12 mouse cellular contexts compared by ENCODE assay signal in genomic region chr7:98851220-98851619, GRCm38 (mm10). TPM values are rescaled to one million over a fixed set of nuclear protein-coding genes. Genes with fewer than 3 reads are reported as not detected.
DNase-seq lines count a peak whose midpoint lies in the region; ATAC-seq and TF ChIP-seq lines count a peak whose summit lies in the region.
"Had no signal": no experiment of that assay in that cellular context is flagged by ENCODE, and none has a peak within 500 bp of the region (broad histone marks: within the 10 kb centered on the region; RNA-seq: fewer than 3 reads in every experiment).

No protein-coding gene starts in this region.

- peak; percentile 64 for ATAC-seq in embryonic facial prominence, embryonic 14.5 days (ENCODE audit: low read depth)
- no peak for ATAC-seq in midbrain, embryonic 13.5 days

- H3K4me2 ChIP-seq in embryonic facial prominence, embryonic 14.5 days (ENCODE audit: low read depth, low read length): 0 out of 2 replicates have a peak overlapping the region, but pooled peaks have one; percentile 2
- H3K4me2 ChIP-seq in midbrain, embryonic 13.5 days (replicated peaks): no peak overlapping the region

- DNase-seq in kidney, postnatal 10 days: peak; percentile 62
- no peak for DNase-seq in kidney, adult 8-10 months
- peak; percentile 85 for DNase-seq in embryonic facial prominence, embryonic 14.5 days (ENCODE audit: low spot score)
- peak; percentile 35 to 64 for DNase-seq in heart, postnatal 14 days
- DNase-seq in lung, postnatal 25 days (ENCODE audit: low spot score): peak; percentile 33
- DNase-seq in cerebellum, adult 2 months: no peak
- DNase-seq in thymus, adult 2 months: no peak
- DNase-seq: adrenal gland, postnatal 36 days; gastrocnemius, postnatal 25 days had no signal

- no peak for TF ChIP-seq POLR2A in cerebellum, adult 2 months (IDR thresholded peaks at IDR 0.05; ENCODE audit: borderline replicate concordance, insufficient read depth, low read length)
- no peak for TF ChIP-seq POLR2A in thymus, adult 2 months (IDR thresholded peaks at IDR 0.05; ENCODE audit: control insufficient read depth, extremely low read depth, insufficient read depth, low read length, poor library complexity)

- intact Hi-C loops in heart, postnatal 14 days (cut with DNase I): no loop called here

- 30% methylated on average over 9 of the region's 9 CpGs for WGBS in embryonic facial prominence, embryonic 14.5 days
- 70% methylated on average over 9 of the region's 9 CpGs for WGBS in midbrain, embryonic 13.5 days
- WGBS in cerebellum, adult 2 months: 42% methylated on average over 9 of the region's 9 CpGs
- 81% methylated on average over 9 of the region's 9 CpGs for WGBS in thymus, adult 2 months

- no peaks in the 10 kb centered on the region for H3K9me3 ChIP-seq in embryonic facial prominence, embryonic 14.5 days (ENCODE audit: control insufficient read depth, low read length)
- H3K9me3 ChIP-seq in midbrain, embryonic 13.5 days: no peaks in the 10 kb centered on the region

- H3K27me3 ChIP-seq in embryonic facial prominence, embryonic 14.5 days (replicated peaks; ENCODE audit: control insufficient read depth, insufficient read depth, low read length): no peaks in the 10 kb centered on the region
- H3K27me3 ChIP-seq in midbrain, embryonic 13.5 days: no peaks in the 10 kb centered on the region
- no peaks in the 10 kb centered on the region for H3K27me3 ChIP-seq in cerebellum, adult 2 months (ENCODE audit: control insufficient read depth, insufficient read depth, low read length)
- H3K27me3 ChIP-seq in thymus, adult 2 months (ENCODE audit: control insufficient read depth, insufficient read depth, low read length): no peaks in the 10 kb centered on the region

- H3K4me1 ChIP-seq in embryonic facial prominence, embryonic 14.5 days (ENCODE audit: control insufficient read depth, insufficient read depth, low read length): peaks cover 12% of the 10 kb centered on the region
- H3K4me1 ChIP-seq in midbrain, embryonic 13.5 days (replicated peaks): peaks cover 12% of the 10 kb centered on the region; the same call in 1 of the 2 replicates
- no peaks in the 10 kb centered on the region for H3K4me1 ChIP-seq in cerebellum, adult 2 months (ENCODE audit: control insufficient read depth, insufficient read depth, low read length)
- H3K4me1 ChIP-seq in thymus, adult 2 months (replicated peaks; ENCODE audit: control insufficient read depth, insufficient read depth, low read length): 0 out of 2 replicates have a peak, but pooled peaks cover 5% of the 10 kb centered on the region

- no peak overlapping the region for H3K9ac ChIP-seq in embryonic facial prominence, embryonic 14.5 days (ENCODE audit: low read depth, low read length)
- no peak overlapping the region for H3K9ac ChIP-seq in midbrain, embryonic 13.5 days (replicated peaks)

- H3K4me3 ChIP-seq in embryonic facial prominence, embryonic 14.5 days (ENCODE audit: low read depth, low read length): no peak overlapping the region
- H3K4me3 ChIP-seq in midbrain, embryonic 13.5 days (replicated peaks): no peak overlapping the region
- H3K4me3 ChIP-seq in cerebellum, adult 2 months (replicated peaks; ENCODE audit: insufficient read depth, low read depth, low read length): no peak overlapping the region
- no peak overlapping the region for H3K4me3 ChIP-seq in thymus, adult 2 months (ENCODE audit: control insufficient read depth, insufficient read depth, low read length)

- H3K27ac ChIP-seq in embryonic facial prominence, embryonic 14.5 days (replicated peaks; ENCODE audit: low read depth, low read length): peak overlapping the region; percentile 61
- H3K27ac ChIP-seq in midbrain, embryonic 13.5 days: no peak overlapping the region
- no peak overlapping the region for H3K27ac ChIP-seq in cerebellum, adult 2 months (ENCODE audit: insufficient read depth, low read length)
- no peak overlapping the region for H3K27ac ChIP-seq in thymus, adult 2 months (ENCODE audit: control insufficient read depth, insufficient read depth, low read length)

- H3K36me3 ChIP-seq in embryonic facial prominence, embryonic 14.5 days (ENCODE audit: control insufficient read depth, insufficient read depth, low read length): peaks cover 10% of the 10 kb centered on the region
- no peaks in the 10 kb centered on the region for H3K36me3 ChIP-seq in midbrain, embryonic 13.5 days
- no peaks in the 10 kb centered on the region for H3K36me3 ChIP-seq in thymus, adult 2 months (ENCODE audit: control insufficient read depth, insufficient read depth, low read length)

- no peak for TF ChIP-seq CTCF in cerebellum, adult 2 months (IDR thresholded peaks at IDR 0.05; ENCODE audit: borderline replicate concordance, insufficient read depth, low read depth, low read length)
- no peak for TF ChIP-seq CTCF in thymus, adult 2 months (IDR thresholded peaks at IDR 0.05; ENCODE audit: borderline replicate concordance, control insufficient read depth, extremely low read depth, insufficient read depth, low read length, poor library complexity)

RNA-seq across cellular contexts. Expression of gene Wnt11, which starts 16.3 kb away (rescaled TPM):
- 20.1 and 20.2 TPM in 2 replicates for polyA plus RNA-seq in embryonic facial prominence, embryonic 14.5 days (2014; fragmentation: Nextera tagmentation; extraction: Ambion mirVana)
- total RNA-seq in heart, postnatal 14 days (2021): 1 to 10 TPM; 2.7 to 3.7 TPM
- 0.55 and 0.69 TPM in 2 replicates for polyA plus RNA-seq in midbrain, embryonic 13.5 days (2015; fragmentation: Nextera tagmentation; extraction: Ambion mirVana)
- polyA plus RNA-seq in cerebellum, adult 2 months (2012; rRNA removed): 1.5 and 1.9 TPM in 2 replicates
- 7.0 and 9.2 TPM in 2 replicates for polyA plus RNA-seq in thymus, adult 2 months (2012; rRNA removed)
- total RNA-seq: common myeloid progenitor, adult 5-6 weeks; MEL had no signal

Comparison
In these comparisons a context has a peak if more than half of its experiments do, and no peak if none do; other contexts are left out.
1. DNase-seq: peak in kidney, postnatal 10 days (single experiment), embryonic facial prominence, embryonic 14.5 days (single experiment), heart, postnatal 14 days (2 of 2) and lung, postnatal 25 days (single experiment); none in kidney, adult 8-10 months (0 of 2), cerebellum, adult 2 months (0 of 2) and thymus, adult 2 months (single experiment).